Mouse (Mus musculus) embryonic fibroblast, embryonic 13.5 days (primary cell): ENCODE data around the gene Defb38.

ENCODE experiments used
- CTCF ChIP-seq: IDR thresholded peaks from 2 replicates; pipeline ENCODE4 v1.5.1; 2011; ENCODE audit warnings: mild to moderate bottlenecking, control low read depth, low read length, moderate library complexity, borderline replicate concordance; ENCODE audit not compliant: insufficient read depth
- POLR2A ChIP-seq: IDR thresholded peaks from 2 replicates; pipeline ENCODE4 v1.6.1; 2011; ENCODE audit warnings: low read depth, mild to moderate bottlenecking, control low read depth, low read length, moderate library complexity

GRCm38 (mm10) chr8:19062891-19063290 is 36.5 kb upstream of the Defb38 start:
- no peak for TF ChIP-seq POLR2A
- no peak for TF ChIP-seq CTCF
